Mouse (Mus musculus) bone marrow, adult 2 months (tissue): Measurements from ENCODE around the gene Dera.

Experiments
- CTCF ChIP-seq: fragments of 200-500 bp; IDR thresholded peaks from 2 replicates; pipeline ENCODE4 v1.5.1; 2011; ENCODE audit warnings: low read length, control low read depth; ENCODE audit not compliant: control insufficient read depth, insufficient read depth
- POLR2A ChIP-seq: fragments of 200-500 bp; IDR thresholded peaks from 2 replicates; pipeline ENCODE4 v1.6.1; 2011; ENCODE audit warnings: low read depth, mild to moderate bottlenecking, control low read depth, low read length, borderline replicate concordance; ENCODE audit not compliant: control insufficient read depth

DNA sequence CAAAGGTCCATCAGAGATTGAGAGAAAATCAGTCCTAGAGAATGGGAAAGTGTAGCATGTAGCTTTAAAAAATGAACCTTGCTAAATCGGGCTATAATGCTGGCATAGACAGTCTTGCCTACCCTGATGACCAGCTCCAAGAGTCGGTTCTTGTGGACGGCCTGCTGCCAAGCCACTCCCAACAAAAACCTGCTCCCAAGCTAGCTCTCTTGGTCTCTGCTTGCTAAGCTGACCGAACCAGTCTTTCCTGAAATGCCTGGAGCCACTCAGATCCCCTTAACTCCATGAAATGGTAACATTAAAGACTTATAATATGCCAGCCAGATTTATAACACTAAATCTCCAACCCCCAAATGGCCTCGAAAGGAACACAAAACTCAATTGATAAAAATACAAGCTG, 146.9 kb downstream of the Dera start:
- TF ChIP-seq CTCF (no peak), POLR2A (no peak)
